Comparison of ENCODE assay signal across 10 mouse cellular contexts in genomic region chr5:146424711-146425326, GRCm38 (mm10). TPM values are rescaled to one million over a fixed set of nuclear protein-coding genes. Genes with fewer than 3 reads are reported as not detected.
DNase-seq lines count a peak whose midpoint lies in the region; ATAC-seq and TF ChIP-seq lines count a peak whose summit lies in the region.
"Had no signal": no experiment of that assay in that cellular context is flagged by ENCODE, and none has a peak within 500 bp of the region (broad histone marks: within the 10 kb centered on the region; RNA-seq: fewer than 3 reads in every experiment).

No protein-coding gene starts in this region.

- no peak overlapping the region for H3K4me3 ChIP-seq in forebrain, embryonic 15.5 days
- H3K4me3 ChIP-seq in forebrain, embryonic 11.5 days (ENCODE audit: low read depth, low read length): no peak overlapping the region
- no peak overlapping the region for H3K4me3 ChIP-seq in hindbrain, embryonic 14.5 days (replicated peaks; ENCODE audit: low read length)
- no peak overlapping the region for H3K4me3 ChIP-seq in intestine, embryonic 15.5 days (replicated peaks)
- H3K4me3 ChIP-seq in gastrocnemius, adult 2 months: no peak overlapping the region

- H3K27ac ChIP-seq in forebrain, embryonic 15.5 days (replicated peaks): no peak overlapping the region
- no peak overlapping the region for H3K27ac ChIP-seq in forebrain, embryonic 11.5 days (ENCODE audit: low read depth, low read length)
- H3K27ac ChIP-seq in hindbrain, embryonic 14.5 days: no peak overlapping the region
- no peak overlapping the region for H3K27ac ChIP-seq in intestine, embryonic 15.5 days
- H3K27ac ChIP-seq in gastrocnemius, adult 2 months: no peak overlapping the region

- intact Hi-C loops in gastrocnemius, adult 2 months (cut with DNase I): no loop called here

- ATAC-seq in forebrain, embryonic 15.5 days (replicated peaks): peak; percentile 67
- ATAC-seq in forebrain, embryonic 11.5 days (replicated peaks; ENCODE audit: low FRiP score): no peak
- ATAC-seq in hindbrain, embryonic 14.5 days (ENCODE audit: low FRiP score): peak; percentile 57; the same call in 1 of the 2 replicates
- ATAC-seq in intestine, embryonic 15.5 days: no peak

- no peak overlapping the region for H3K4me2 ChIP-seq in forebrain, embryonic 15.5 days (replicated peaks)
- no peak overlapping the region for H3K4me2 ChIP-seq in forebrain, embryonic 11.5 days (ENCODE audit: low read depth, low read length, severe bottlenecking)
- no peak overlapping the region for H3K4me2 ChIP-seq in hindbrain, embryonic 14.5 days (replicated peaks)
- no peak overlapping the region for H3K4me2 ChIP-seq in intestine, embryonic 15.5 days (replicated peaks)

- DNase-seq in forebrain, embryonic 11.5 days (ENCODE audit: low spot score): no peak
- peak; percentile 47 to 55 for DNase-seq in frontal cortex, postnatal 10 days (ENCODE audit: low spot score in 2 of 2)
- no peak for DNase-seq in hindbrain, embryonic 14.5 days (ENCODE audit: low spot score)
- peak; percentile 25 for DNase-seq in lung, postnatal 36 days
- DNase-seq in thymus, adult 18-20 months: no peak
- DNase-seq in gastrocnemius, adult 2 months: no peak
- DNase-seq: kidney, adult 18-20 months had no signal

- no peaks in the 10 kb centered on the region for H3K9me3 ChIP-seq in forebrain, embryonic 15.5 days
- H3K9me3 ChIP-seq in forebrain, embryonic 11.5 days (ENCODE audit: control insufficient read depth, low read length): no peaks in the 10 kb centered on the region
- no peaks in the 10 kb centered on the region for H3K9me3 ChIP-seq in hindbrain, embryonic 14.5 days (ENCODE audit: control insufficient read depth, low read length)
- no peaks in the 10 kb centered on the region for H3K9me3 ChIP-seq in intestine, embryonic 15.5 days

- WGBS in forebrain, embryonic 15.5 days: 63% methylated on average over 8 of the region's 8 CpGs
- WGBS in forebrain, embryonic 11.5 days: 87% methylated on average over 8 of the region's 8 CpGs
- WGBS in hindbrain, embryonic 14.5 days: 70% methylated on average over 8 of the region's 8 CpGs
- WGBS in intestine, embryonic 15.5 days: 61% methylated on average over 8 of the region's 8 CpGs

- no peaks in the 10 kb centered on the region for H3K36me3 ChIP-seq in forebrain, embryonic 15.5 days
- H3K36me3 ChIP-seq in forebrain, embryonic 11.5 days (ENCODE audit: control insufficient read depth, insufficient read depth, low read length): no peaks in the 10 kb centered on the region
- H3K36me3 ChIP-seq in hindbrain, embryonic 14.5 days (replicated peaks; ENCODE audit: control insufficient read depth, insufficient read depth): no peaks in the 10 kb centered on the region
- H3K36me3 ChIP-seq in intestine, embryonic 15.5 days: no peaks in the 10 kb centered on the region

- TF ChIP-seq CTCF in gastrocnemius, adult 2 months (IDR thresholded peaks at IDR 0.05): no peak

- no peak overlapping the region for H3K9ac ChIP-seq in forebrain, embryonic 15.5 days (replicated peaks)
- H3K9ac ChIP-seq in forebrain, embryonic 11.5 days (ENCODE audit: low read length): no peak overlapping the region
- H3K9ac ChIP-seq in hindbrain, embryonic 14.5 days: no peak overlapping the region
- H3K9ac ChIP-seq in intestine, embryonic 15.5 days: no peak overlapping the region

- no peaks in the 10 kb centered on the region for H3K27me3 ChIP-seq in forebrain, embryonic 15.5 days
- H3K27me3 ChIP-seq in forebrain, embryonic 11.5 days (ENCODE audit: control insufficient read depth, insufficient read depth, low read length): no peaks in the 10 kb centered on the region
- H3K27me3 ChIP-seq in hindbrain, embryonic 14.5 days (ENCODE audit: control insufficient read depth, insufficient read depth, low read length): no peaks in the 10 kb centered on the region
- no peaks in the 10 kb centered on the region for H3K27me3 ChIP-seq in intestine, embryonic 15.5 days (replicated peaks)

- peaks cover 15% of the 10 kb centered on the region; the same call in 1 of the 2 replicates for H3K4me1 ChIP-seq in forebrain, embryonic 15.5 days
- H3K4me1 ChIP-seq in forebrain, embryonic 11.5 days (replicated peaks; ENCODE audit: control insufficient read depth, insufficient read depth, low read length): no peaks in the 10 kb centered on the region
- H3K4me1 ChIP-seq in hindbrain, embryonic 14.5 days (replicated peaks; ENCODE audit: control insufficient read depth, insufficient read depth, low read length): 0 out of 2 replicates have a peak, but pooled peaks cover 5% of the 10 kb centered on the region
- no peaks in the 10 kb centered on the region for H3K4me1 ChIP-seq in intestine, embryonic 15.5 days (replicated peaks)

RNA-seq across cellular contexts. Expression of gene Wasf3, which starts 40.0 kb away (rescaled TPM):
- 9.3 and 9.7 TPM in 2 replicates for polyA plus RNA-seq in forebrain, embryonic 15.5 days (2015; fragmentation: Nextera tagmentation; extraction: Ambion mirVana)
- polyA plus RNA-seq in forebrain, embryonic 11.5 days (2014; fragmentation: Nextera tagmentation; extraction: Ambion mirVana): 4.8 and 5.1 TPM in 2 replicates
- 10.3 and 10.4 TPM in 2 replicates for polyA plus RNA-seq in hindbrain, embryonic 14.5 days (2014; fragmentation: Nextera tagmentation; extraction: Ambion mirVana)
- 1.7 and 1.9 TPM in 2 replicates for polyA plus RNA-seq in intestine, embryonic 15.5 days (2015; fragmentation: Nextera tagmentation; extraction: Ambion mirVana)
- total RNA-seq in gastrocnemius, adult 2 months (2021): under 1 TPM; 0.64 to 0.92 TPM
- total RNA-seq: megakaryocyte progenitor cell, adult 5-6 weeks had no signal

RNA-seq across cellular contexts. Expression of gene Gm6408, which starts 56.9 kb away (rescaled TPM):
- polyA plus RNA-seq in forebrain, embryonic 15.5 days (2015; fragmentation: Nextera tagmentation; extraction: Ambion mirVana): not detected in 2 replicates
- polyA plus RNA-seq in forebrain, embryonic 11.5 days (2014; fragmentation: Nextera tagmentation; extraction: Ambion mirVana): not detected in 2 replicates
- polyA plus RNA-seq in hindbrain, embryonic 14.5 days (2014; fragmentation: Nextera tagmentation; extraction: Ambion mirVana): not detected in 2 replicates
- not detected in 2 replicates for polyA plus RNA-seq in intestine, embryonic 15.5 days (2015; fragmentation: Nextera tagmentation; extraction: Ambion mirVana)
- total RNA-seq in gastrocnemius, adult 2 months (2021): not detected
- total RNA-seq: megakaryocyte progenitor cell, adult 5-6 weeks had no signal

Comparison
In these comparisons a context has a peak if more than half of its experiments do, and no peak if none do; other contexts are left out.
1. ATAC-seq: peak in forebrain, embryonic 15.5 days (single experiment) and hindbrain, embryonic 14.5 days (single experiment); none in forebrain, embryonic 11.5 days (single experiment) and intestine, embryonic 15.5 days (single experiment).
2. DNase-seq: peak in frontal cortex, postnatal 10 days (2 of 2) and lung, postnatal 36 days (single experiment); none in forebrain, embryonic 11.5 days (single experiment), hindbrain, embryonic 14.5 days (single experiment), thymus, adult 18-20 months (0 of 2) and gastrocnemius, adult 2 months (single experiment).